Mouse (Mus musculus) lung, postnatal 0 days (tissue): ENCODE measurements around the gene Tmem150c.

ENCODE experiments used
- CTCF ChIP-seq: IDR thresholded peaks from 2 replicates; pipeline ENCODE4 v1.5.1; 2016; ENCODE audit warnings: antibody characterized with exemption, mild to moderate bottlenecking
- EP300 ChIP-seq: IDR thresholded peaks from 2 replicates; pipeline ENCODE4 v1.6.1; 2016; ENCODE audit warnings: antibody characterized with exemption, mild to moderate bottlenecking, control low read depth

- TF ChIP-seq CTCF (no peak), EP300 (no peak)
Measured at GRCm38 (mm10) chr5:100060876-100061275, 98.7 kb downstream of the Tmem150c start.
